Mouse (Mus musculus): ENCODE measurements around the gene Zg16. TPM values are rescaled to one million over a fixed set of nuclear protein-coding genes. Genes with fewer than 3 reads are reported as not detected.
A peak's percentile ranks its signal among the peaks of the same experiment; 100 is the strongest.

Zg16 gene
- polyA plus RNA-seq, 1 experiment from 2014 or later: not detected

- H3K27me3 ChIP-seq (ENCODE audit: poor library complexity, severe bottlenecking): no peaks in the 10 kb centered on the region
- peaks cover 85% of the 10 kb centered on the region for H3K36me3 ChIP-seq (replicated peaks)
- H3K4me1 ChIP-seq: peaks cover 47% of the 10 kb centered on the region
- peak within 1 kb of the TSS; percentile 100 for H3K27ac ChIP-seq
- peak; percentile 99 for DNase-seq (ENCODE audit: extremely low spot score, low spot score)
- H3K9me3 ChIP-seq: no peaks in the 10 kb centered on the region
- peak within 1 kb of the TSS; percentile 92 for H3K4me3 ChIP-seq
- under 1% methylated on average over 54 of the region's 63 CpGs for WGBS
Observed at GRCm38 (mm10) chr7:127026984-127027726, 60.0 kb downstream of the Zg16 start, which contains the start of gene Maz. Gene Maz (minus strand): TSS chr7:127027037.

GRCm38 (mm10) chr7:127026616-127026983 lies 60.5 kb downstream of the Zg16 start:
- peaks cover 85% of the 10 kb centered on the region for H3K36me3 ChIP-seq (replicated peaks)

GRCm38 (mm10) chr7:127026161-127026600 lies 60.9 kb downstream of the Zg16 start:
- Histone ChIP-seq H3K36me3 (replicated peaks) (peaks cover 81% of the 10 kb centered on the region), H3K27ac (peak overlapping the region; percentile 100), H3K4me1 (peaks cover 56% of the 10 kb centered on the region), H3K4me3 (peak overlapping the region; percentile 92), H3K9me3 (no peaks in the 10 kb centered on the region), H3K27me3 (ENCODE audit: poor library complexity, severe bottlenecking) (no peaks in the 10 kb centered on the region)
- DNase-seq (ENCODE audit: extremely low spot score, low spot score): peak; percentile 81
- WGBS: under 1% methylated on average over 47 of the region's 48 CpGs

More at GRCm38 (mm10) chr7:127026616-127026983, 60.5 kb downstream of the Zg16 start:
- 0% methylated on average over 6 of the region's 48 CpGs for WGBS
- Histone ChIP-seq H3K27me3 (ENCODE audit: poor library complexity, severe bottlenecking) (no peaks in the 10 kb centered on the region), H3K4me3 (peak overlapping the region; percentile 92), H3K9me3 (no peaks in the 10 kb centered on the region), H3K4me1 (peaks cover 52% of the 10 kb centered on the region), H3K27ac (peak overlapping the region; percentile 100)
- no peak for DNase-seq (ENCODE audit: extremely low spot score, low spot score)

- Histone ChIP-seq H3K27ac (peak overlapping the region; percentile 100), H3K4me3 (peak overlapping the region; percentile 92), H3K9me3 (no peaks in the 10 kb centered on the region), H3K4me1 (peaks cover 61% of the 10 kb centered on the region), H3K27me3 (ENCODE audit: poor library complexity, severe bottlenecking) (no peaks in the 10 kb centered on the region), H3K36me3 (replicated peaks) (peaks cover 76% of the 10 kb centered on the region)
- under 1% methylated on average over 64 of the region's 65 CpGs for WGBS
- peak; percentile 50 for DNase-seq (ENCODE audit: extremely low spot score, low spot score)
Observed at GRCm38 (mm10) chr7:127025556-127026160, 61.5 kb downstream of the Zg16 start.

GRCm38 (mm10) chr7:127024755-127025555 lies 62.2 kb downstream of the Zg16 start:
- peak overlapping the region; percentile 92 for H3K4me3 ChIP-seq
- H3K27me3 ChIP-seq (ENCODE audit: poor library complexity, severe bottlenecking): no peaks in the 10 kb centered on the region
- peak; percentile 75 for DNase-seq (ENCODE audit: extremely low spot score, low spot score)
- peaks cover 69% of the 10 kb centered on the region for H3K36me3 ChIP-seq (replicated peaks)
- peaks cover 69% of the 10 kb centered on the region for H3K4me1 ChIP-seq
- under 1% methylated on average over 30 of the region's 30 CpGs for WGBS
- no peaks in the 10 kb centered on the region for H3K9me3 ChIP-seq
- peak overlapping the region; percentile 100 for H3K27ac ChIP-seq

- Histone ChIP-seq H3K27me3 (ENCODE audit: poor library complexity, severe bottlenecking) (no peaks in the 10 kb centered on the region), H3K4me3 (peak overlapping the region; percentile 92), H3K36me3 (replicated peaks) (peaks cover 60% of the 10 kb centered on the region), H3K9me3 (no peaks in the 10 kb centered on the region), H3K27ac (peak overlapping the region; percentile 100), H3K4me1 (peaks cover 77% of the 10 kb centered on the region)
- 40% methylated on average over 19 of the region's 19 CpGs for WGBS
- DNase-seq (ENCODE audit: extremely low spot score, low spot score): no peak
Observed at GRCm38 (mm10) chr7:127023896-127024690, 63.0 kb downstream of the Zg16 start.

- Histone ChIP-seq H3K36me3 (replicated peaks) (peaks cover 52% of the 10 kb centered on the region), H3K27ac (peak overlapping the region; percentile 100), H3K4me3 (peak overlapping the region; percentile 92), H3K4me1 (peaks cover 80% of the 10 kb centered on the region), H3K27me3 (ENCODE audit: poor library complexity, severe bottlenecking) (no peaks in the 10 kb centered on the region), H3K9me3 (no peaks in the 10 kb centered on the region)
- 80% methylated on average over 13 of the region's 13 CpGs for WGBS
- no peak for DNase-seq (ENCODE audit: extremely low spot score, low spot score)
Observed at GRCm38 (mm10) chr7:127023272-127023691, 63.8 kb downstream of the Zg16 start.

GRCm38 (mm10) chr7:127022528-127023271 lies 64.4 kb downstream of the Zg16 start:
- Histone ChIP-seq H3K27ac (peak overlapping the region; percentile 100), H3K36me3 (replicated peaks) (peaks cover 46% of the 10 kb centered on the region), H3K4me1 (peaks cover 80% of the 10 kb centered on the region), H3K4me3 (peak overlapping the region; percentile 92), H3K27me3 (ENCODE audit: poor library complexity, severe bottlenecking) (no peaks in the 10 kb centered on the region), H3K9me3 (no peaks in the 10 kb centered on the region)
- DNase-seq (ENCODE audit: extremely low spot score, low spot score): no peak
- WGBS: 85% methylated on average over 7 of the region's 7 CpGs

- peaks cover 42% of the 10 kb centered on the region for H3K36me3 ChIP-seq (replicated peaks)
- WGBS: 46% methylated on average over 5 of the region's 5 CpGs
- peak overlapping the region; percentile 92 for H3K4me3 ChIP-seq
- H3K9me3 ChIP-seq: no peaks in the 10 kb centered on the region
- H3K4me1 ChIP-seq: peaks cover 83% of the 10 kb centered on the region
- H3K27me3 ChIP-seq (ENCODE audit: poor library complexity, severe bottlenecking): no peaks in the 10 kb centered on the region
- DNase-seq (ENCODE audit: extremely low spot score, low spot score): no peak
- peak overlapping the region; percentile 100 for H3K27ac ChIP-seq
Observed at GRCm38 (mm10) chr7:127021563-127022527, 65.3 kb downstream of the Zg16 start.

GRCm38 (mm10) chr7:127020901-127021562 lies 66.1 kb downstream of the Zg16 start, which contains the start of the genes Gm42742 and Prrt2:
Gene Gm42742 (minus strand): TSS chr7:127021097.
Gene Prrt2 (minus strand): TSS chr7:127021211.
- WGBS: 1% methylated on average over 37 of the region's 37 CpGs
- peak; percentile 73 for DNase-seq (ENCODE audit: extremely low spot score, low spot score)
- Histone ChIP-seq H3K4me1 (peaks cover 90% of the 10 kb centered on the region), H3K27me3 (ENCODE audit: poor library complexity, severe bottlenecking) (no peaks in the 10 kb centered on the region), H3K4me3 (peak within 1 kb of the TSS; percentile 92), H3K27ac (peak within 1 kb of the TSS; percentile 100), H3K36me3 (replicated peaks) (peaks cover 42% of the 10 kb centered on the region), H3K9me3 (no peaks in the 10 kb centered on the region)
